Mouse (Mus musculus): ENCODE measurements around the gene Mical2.

Mical2 gene

DNA sequence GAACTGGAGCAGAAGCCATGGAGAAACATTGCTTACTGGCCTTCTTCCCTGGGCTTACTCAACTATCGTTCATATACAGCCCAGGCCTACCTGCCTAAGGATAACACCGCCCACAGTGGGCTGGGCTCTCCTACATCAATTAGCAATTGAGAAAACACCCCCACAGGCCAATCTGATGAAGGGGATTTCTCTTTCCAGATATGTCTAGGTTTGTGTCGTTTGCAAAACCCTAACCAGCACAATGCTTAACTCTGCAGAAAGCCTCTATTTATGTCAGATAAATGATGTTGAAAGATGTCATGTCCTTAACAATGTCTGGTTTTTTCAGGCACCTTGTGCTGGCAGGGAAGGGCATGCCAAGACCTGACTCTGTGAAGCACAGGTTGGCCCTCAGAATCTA, 144.3 kb downstream of the Mical2 start:
- DNase-seq: no peak

DNA sequence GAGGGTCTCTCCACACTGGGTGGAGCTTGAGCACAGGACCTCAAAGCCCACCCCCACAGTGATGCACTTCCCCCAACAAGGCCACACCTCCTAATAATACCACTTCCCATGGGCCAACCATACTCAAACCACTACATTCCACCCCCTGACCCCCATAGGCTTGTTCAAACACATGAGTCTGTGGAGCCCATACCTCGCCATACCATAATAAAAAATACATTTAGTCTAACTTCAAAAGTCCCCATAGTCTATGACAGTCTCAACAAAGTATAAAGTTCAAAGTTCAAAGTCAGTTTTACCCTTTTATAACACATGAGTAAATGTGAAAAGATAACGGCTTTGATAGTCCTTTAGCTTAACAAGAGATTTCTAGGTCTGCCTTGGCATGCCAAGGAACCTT, 145.7 kb downstream of the Mical2 start:
- DNase-seq: no peak

DNA sequence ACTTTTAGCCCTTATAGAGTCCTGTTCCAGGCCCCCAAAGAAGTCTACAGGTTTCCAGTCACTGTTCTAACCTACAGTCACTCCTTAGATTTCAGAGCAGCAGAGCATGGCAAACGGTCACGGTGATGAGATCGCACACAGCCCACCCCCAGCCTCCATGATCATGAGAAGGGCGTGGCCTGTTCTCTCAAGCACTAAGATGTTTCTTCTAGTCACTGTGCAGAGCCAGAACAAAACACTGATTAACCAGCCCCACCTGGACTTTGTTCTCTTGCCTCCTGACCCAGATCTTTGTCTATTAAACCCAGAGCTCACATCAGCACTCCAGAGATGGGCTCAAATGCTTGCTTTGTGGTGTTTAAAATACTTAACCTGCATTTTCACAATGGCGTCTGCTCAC, 148.4 kb downstream of the Mical2 start:
- DNase-seq: no peak

DNA sequence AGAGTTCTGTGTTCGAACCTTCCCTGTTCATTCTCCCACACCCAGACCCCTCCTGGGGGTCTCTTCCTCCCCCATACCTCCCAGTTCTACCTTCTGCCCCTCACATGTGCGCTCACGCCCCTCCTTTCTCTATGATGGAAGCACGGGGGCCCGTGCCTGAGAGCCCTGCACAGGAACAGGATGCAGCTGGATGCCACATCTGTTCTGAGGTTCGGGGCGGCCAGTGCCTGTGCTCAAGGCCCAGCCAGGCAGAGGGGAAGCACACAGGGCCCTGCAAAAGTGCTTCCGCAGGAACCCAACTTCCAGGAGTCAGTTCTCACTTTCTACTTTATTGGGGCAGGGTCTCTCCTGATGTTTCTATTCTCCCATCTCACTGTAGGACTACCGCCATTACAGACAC, 149.4 kb downstream of the Mical2 start:
- no peak for DNase-seq

DNA sequence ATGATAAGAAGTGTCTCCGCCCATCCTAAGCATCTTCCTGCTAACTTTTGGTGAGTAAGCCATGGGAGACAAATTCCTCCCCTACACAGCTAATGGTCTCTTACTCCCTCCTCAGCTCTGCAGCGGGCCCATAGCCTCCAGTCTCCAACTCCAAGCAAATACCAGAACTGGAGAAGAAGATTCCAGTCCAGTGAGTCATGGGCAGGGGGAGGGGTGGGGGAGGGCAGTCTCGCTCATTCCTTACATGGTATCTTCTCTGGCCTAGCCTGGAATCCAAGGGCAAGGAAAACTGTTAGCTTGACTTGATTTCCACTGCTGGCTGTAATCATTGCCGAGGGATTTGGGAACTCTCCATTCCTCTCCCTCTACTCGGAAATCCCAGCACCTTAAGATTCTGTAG, 150.2 kb downstream of the Mical2 start:
- no peak for DNase-seq

DNA sequence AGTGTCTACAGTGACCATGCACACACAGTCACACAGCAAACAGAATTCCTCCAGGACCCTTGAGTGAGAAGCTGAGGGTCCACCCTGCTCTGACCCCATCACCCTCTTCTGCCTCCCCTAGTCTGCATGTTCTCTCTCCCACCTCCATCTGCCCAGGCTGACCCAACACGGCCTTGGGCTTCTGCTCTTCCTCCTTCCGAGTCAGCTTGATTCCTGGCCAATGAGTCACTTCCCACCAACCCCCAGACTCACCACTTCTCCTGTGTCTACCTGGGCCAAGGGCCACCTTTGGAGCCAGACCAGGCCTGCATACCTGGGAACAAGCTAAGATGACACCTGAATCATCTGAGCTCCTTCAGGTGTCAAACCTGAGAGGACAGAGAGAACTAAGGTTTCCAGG, 151.0 kb downstream of the Mical2 start:
- no peak for DNase-seq

DNA sequence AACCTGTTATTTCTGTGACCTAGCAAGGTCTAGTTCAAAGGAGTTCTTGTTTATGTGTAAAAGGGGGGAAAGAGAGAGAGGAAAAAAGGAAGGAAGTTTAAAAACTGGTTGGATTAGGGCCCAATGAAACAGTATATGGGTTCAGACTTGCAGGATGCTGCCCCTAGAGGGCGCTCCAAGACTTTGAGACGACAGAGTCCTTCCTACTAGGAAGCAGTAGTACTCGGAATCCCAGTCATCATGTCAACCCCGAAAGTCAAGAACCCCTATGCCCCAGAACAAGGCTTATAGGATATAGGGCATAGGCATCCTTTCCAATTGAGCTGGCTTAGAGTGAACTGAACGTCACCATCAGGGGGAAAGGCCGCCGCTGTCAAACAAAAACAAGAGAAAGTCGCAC, 151.7 kb downstream of the Mical2 start:
- DNase-seq: peak; percentile 88

DNA sequence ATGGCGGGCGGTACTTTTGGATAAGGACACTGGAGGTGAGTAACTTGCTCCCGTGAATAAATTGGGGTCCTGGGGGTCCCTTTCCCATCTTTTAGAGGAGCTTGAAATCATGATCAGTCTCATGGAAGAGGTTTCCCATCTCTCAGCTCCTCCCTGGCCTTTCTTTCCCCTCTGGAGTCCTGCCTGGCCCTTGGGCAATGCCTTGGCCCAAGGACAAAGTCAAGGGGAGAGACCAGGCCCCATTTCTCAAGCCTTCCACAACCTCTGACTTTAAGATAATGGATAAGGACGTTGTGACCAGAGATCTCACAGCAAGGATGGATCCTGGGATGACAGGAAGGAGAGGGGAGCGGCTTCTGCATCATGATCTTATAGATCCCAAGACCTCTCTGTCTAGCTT, 152.4 kb downstream of the Mical2 start:
- DNase-seq: no peak

DNA sequence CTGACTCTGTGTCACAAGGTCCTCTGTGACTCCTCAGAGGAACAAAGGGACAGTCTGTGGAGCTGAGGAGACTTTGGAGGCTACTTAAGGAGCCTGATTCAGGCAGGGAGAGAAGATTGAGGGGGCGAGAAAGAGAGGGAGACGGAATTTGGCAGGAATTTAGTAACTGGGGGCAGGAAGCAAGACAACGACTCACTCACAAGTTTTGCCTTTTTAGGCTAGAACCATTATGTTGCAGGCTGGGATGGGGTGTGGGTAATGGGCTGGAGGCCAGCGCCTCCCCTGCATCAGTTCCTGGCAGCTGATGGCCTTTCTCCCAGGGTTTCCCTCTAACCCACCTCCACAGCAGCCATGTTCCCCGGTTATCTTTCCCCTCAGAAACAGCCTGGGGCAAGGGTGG, 152.8 kb downstream of the Mical2 start:
- peak; percentile 54 for DNase-seq

DNA sequence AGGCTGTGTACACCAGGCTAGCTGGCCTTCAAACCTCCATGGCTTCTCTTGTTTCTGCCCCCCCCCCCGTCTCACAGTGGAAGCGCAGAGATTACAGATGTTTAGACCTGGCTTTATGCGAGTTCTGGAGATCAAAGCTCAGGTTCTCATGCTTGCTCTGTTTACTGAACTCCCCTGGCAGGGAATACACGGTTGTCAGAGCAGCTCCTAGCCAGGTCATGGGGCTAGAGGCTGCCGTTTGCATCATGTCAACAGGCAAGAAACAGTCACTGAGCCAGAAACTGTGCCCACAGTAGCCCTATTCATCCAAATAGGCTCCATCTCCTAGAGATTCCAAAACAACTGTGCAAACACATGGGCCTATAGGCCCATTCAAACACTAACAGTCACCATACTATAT, 160.9 kb downstream of the Mical2 start:
- DNase-seq: no peak

DNA sequence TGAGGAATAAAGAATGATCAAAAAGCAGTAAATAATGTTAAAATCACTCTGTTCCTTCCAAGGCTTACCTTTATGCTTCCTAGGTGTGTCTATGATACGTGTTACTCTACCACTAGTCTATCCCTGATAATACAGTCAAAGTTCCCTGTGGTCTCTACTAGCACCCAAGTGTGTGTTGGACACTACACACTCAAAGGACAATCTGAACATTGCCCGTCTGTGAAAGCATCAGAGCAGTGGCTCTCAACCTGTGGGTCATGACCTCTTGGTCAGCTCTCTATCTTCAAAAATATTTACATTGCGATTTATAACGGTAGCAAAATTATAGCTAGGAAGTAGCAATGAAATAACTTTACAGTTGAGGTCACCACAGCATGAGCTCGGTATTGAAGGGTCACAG, 162.2 kb downstream of the Mical2 start:
- no peak for DNase-seq

DNA sequence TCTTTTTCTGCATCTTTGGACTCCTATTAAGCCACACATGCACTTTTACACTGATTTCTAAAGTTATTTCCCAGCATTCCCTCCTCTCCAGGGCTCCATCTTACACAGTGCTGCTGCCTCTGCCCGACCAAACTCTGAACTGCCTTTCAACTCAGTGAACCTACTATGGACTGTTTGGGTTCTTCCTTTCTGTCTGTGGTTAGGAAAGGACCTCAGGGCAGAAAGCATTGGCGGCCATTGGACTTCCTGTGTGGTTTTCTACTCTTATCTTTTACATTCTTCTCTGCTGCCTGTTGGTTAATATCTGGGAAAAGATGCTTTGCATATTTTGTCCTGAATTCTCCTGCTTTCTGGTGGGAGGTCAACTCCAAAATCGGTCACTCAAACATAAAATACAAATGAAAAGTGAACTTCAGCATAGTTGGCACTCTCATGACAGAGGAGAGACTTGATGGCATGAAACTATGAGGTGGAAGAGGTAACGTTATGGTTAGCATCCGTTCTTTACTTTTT, 162.8 kb downstream of the Mical2 start:
- no peak for DNase-seq

DNA sequence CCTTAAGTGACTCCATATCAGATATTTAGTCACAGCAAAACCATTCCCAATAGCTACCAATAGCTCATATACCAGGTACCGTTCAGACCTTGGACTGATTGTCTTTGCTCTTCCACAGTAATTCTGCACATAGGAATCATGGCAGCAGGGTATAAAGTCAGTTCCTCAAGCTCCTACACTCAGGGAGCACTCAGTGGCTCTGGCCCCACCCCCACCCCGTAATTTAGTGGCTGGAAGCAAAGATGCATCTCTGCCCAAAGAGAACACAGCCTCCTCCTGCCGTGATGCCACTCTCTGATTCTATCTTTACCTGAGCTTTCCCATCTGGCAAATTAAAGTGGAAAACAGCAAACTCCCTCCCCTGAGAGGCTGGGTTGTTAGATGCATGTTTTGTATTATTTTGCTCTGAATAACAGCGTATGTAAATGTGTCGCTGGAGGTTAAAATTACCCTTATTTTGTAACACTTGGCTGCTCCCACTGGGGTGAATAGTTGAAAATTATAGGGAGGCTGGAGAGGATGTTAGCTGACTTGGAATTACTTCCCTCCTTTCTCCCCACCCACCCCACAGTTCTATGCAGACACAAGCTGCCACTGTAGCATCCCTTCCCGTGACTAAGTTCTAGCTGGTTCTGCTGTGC, 164.1 kb downstream of the Mical2 start:
- no peak for DNase-seq

DNA sequence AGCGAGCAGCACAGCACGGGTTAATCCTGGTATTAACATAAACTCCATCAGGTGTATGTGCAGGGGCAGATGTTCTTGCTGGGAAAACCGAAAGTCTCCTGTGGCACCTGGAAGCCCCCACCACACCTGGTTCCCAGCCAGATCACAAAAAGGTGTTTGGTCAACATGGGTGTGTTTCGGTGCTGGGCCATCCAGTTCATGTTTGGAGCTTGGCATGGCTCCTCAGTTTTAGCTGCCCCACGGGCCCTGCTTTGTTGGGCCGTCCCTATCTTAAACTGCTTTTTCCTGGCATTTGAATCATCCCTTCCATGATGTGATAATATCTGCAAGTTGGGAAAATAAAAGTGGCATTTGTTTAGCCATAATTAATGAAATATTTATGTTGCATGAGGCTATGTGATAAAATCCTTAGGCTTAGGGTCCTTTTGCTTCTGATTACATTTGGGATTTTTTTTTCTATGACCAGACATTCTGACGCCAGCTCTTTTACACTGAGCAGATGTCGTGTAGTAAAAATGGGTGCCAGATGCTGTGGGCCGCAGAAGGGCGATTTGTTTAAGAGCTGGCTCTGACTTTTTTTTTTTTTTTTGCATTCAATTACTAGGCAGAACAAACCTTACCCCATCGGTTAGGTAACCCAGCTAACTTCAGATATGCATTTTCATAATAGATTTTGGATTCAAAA, 164.7 kb downstream of the Mical2 start:
- no peak for DNase-seq

DNA sequence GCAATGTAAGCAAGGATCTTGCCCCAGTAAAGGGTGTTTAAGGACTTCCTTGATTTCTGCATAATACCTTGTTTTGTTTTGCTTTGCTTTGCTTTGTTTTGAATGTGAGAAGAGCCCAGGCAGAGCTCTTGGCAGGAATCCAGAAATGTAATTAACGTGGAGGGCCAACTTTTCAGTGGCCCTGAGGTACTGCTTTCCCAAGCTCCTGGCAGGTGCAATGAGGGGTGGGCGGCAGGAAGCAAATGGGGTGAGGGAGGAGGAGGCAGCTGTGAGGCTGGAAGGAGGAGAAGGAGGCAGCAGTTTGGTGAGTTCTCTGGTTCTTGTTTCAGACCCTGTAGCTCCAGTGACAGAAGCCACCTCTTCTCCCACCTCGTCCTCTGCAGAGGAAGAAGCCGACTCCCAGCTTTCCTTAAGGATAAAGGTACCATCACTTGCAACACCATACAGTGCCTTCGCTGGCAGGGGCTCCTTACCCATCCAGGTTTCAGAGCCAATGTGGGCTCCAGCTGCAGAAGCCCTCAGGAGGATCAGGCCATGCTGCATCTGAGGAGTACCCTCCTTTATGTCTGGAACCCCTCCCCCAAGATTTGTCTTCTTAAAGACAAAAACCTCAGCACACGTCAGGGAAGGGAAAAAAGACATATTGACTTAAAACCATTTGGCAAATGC, 165.4 kb downstream of the Mical2 start:
- no peak for DNase-seq

DNA sequence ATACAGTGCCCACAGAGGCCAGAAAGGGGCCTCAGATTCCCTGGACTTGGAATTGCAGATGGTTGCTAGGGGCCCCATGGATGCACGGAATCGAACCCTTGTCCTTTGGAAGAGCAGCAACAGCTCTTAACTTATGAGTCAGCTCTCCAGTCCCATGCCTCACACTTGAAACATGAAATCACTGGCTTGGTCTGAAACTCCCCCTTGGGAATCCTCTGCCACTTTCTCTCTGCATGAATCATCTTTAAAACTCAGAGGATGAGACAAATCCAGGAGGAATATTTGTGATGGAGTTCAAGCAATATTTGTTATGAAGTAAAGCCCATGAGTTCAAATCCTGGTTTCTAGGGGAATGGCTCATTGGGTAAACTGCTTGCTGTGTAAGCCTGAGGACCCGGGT, 172.1 kb downstream of the Mical2 start:
- DNase-seq: no peak

DNA sequence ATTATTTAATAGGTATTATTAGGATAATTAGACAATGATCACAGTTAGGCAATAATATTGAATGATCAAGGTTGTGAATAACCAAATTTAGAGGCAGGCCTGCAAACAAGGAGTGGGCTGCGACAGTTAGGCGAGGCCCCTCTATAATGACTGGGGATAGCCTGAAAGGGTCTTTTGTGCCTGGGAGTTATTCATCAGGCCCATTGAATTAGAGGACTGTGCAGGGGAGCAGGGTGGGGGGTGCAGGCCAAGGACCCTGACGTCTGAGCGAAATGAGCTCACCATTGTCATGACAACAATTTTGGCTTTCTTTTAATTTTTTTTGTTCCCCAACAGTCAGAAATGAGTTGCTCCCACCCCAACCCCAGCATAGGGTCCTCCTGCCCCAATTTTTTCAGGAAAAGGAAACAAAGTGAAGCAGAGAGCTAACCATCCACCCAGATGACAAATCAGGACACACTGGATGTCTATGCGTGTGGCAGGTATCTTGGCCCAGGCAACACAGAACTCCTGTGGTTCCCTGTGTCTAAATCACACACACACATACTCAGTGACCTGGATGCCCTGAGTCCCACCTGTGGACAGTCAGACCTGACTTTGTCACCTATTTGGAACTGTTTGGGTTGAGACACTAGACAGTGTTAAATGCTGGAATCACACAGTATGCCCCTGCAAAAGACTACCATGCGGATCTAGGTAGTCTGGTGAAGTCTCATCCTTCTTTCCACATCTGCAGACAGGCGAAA, 173.9 kb downstream of the Mical2 start:
- no peak for DNase-seq

DNA sequence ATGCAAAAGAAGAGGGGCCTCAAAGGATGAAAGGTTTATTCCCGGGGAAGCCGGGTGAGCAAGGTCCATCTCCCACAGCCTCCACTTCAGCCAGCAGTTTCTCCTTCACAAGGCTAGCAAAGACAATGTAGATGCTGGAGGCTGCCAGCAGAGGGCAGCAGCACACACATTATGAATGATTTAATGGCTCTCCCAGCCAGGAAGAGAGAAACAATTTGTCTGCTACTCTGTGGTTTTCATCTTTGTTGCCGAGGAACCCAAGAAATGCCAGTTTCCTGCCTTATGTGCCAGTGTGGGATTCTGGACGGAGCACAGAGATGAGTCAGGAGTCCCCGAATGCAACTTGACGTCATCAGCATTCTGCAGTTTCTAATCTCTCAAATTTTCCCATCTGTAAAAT, 174.5 kb downstream of the Mical2 start:
- peak; percentile 81 for DNase-seq

DNA sequence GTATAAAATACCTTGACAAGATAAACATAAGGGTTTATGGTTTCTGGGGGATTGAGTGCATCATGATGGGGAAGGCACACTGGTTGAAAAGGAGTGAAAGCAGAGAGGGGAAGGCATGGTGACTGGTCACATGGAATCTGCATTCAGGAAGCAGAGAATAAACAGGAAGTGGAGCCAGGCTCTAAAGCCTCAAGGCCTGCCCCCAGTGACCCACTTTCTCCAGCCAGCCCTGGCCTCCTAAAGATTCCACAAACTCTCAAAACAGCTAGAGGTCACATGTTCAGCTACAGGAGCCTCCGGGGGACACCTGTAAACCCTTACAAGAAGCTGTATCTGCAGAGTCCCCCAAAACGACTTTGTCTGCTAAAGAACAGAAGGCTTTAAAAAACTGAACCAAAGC, 179.4 kb downstream of the Mical2 start:
- no peak for DNase-seq

DNA sequence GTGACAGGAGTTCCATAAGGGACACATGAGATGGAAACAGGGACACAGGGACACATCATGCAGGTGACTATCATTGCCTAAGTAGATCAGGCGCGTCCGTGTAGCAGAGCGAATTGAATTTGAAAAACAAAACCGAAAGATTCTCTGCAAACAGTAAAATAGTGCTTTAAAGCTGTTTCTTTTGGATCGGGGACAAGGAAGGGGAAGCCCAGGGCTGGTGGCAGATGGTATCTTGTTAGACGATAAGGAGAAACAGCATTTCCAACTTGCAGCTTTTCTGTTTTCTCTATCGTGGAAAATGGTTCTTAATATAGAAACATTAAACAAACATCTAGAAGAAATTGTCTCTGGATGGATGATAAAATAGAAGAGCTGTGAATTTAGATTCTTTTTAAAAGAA, 179.9 kb downstream of the Mical2 start:
- no peak for DNase-seq

DNA sequence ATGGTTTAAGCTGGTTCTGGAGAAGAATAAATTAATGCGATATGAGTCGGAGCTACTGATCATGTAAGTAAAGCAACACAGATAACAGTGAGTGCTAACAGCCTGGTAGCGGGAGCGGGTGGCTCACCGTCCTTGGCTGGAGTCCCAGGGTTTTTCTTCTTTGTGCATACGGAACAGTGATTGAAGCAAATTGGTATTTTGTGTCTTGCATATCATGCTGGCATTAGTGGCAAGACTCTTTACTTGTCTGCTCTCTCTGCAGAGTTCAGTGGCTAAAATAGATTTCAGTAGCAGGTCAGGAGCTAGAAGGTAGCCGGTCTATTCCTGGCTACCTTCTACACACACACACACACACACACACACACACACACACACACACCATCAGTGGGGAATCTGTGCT, 181.9 kb downstream of the Mical2 start:
- DNase-seq: no peak

DNA sequence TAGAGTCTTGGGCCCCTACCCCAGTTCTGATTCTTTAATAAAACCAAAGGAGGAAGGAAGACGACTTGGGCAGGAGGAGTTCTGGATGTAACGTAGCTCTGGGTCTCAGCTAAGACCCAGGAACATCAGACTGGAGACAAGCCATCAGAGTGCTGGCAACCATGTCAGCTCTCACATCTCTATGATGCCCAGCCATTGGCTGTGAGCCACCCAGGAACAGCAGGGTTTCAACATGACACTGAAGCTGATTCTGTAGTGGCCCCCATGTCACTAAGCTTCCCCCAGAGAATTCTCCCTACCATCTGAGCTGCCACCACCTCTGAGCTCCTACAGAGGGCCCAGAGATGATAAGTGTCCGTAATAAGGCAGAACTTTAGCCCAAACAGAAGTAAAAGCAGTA, 184.3 kb downstream of the Mical2 start:
- no peak for DNase-seq

DNA sequence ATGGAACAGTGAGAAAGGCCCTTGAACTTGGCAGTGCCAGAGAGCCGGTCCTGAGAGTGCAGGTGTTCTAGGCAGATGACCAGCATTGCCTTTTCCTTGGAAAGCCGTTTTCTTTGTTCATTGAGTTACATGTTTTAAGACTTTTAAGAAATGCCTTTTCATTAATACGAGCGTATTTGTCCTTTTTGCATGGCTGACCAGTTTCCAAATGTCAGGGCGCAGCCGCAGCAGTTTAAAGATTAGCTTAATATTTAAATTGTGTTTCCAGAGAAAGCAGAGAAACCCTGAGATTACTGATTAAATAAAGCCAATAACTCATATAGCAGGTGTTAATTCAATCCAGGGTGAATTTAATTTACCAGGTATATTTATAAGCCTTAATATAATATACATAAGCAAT, 187.6 kb downstream of the Mical2 start:
- DNase-seq: no peak

DNA sequence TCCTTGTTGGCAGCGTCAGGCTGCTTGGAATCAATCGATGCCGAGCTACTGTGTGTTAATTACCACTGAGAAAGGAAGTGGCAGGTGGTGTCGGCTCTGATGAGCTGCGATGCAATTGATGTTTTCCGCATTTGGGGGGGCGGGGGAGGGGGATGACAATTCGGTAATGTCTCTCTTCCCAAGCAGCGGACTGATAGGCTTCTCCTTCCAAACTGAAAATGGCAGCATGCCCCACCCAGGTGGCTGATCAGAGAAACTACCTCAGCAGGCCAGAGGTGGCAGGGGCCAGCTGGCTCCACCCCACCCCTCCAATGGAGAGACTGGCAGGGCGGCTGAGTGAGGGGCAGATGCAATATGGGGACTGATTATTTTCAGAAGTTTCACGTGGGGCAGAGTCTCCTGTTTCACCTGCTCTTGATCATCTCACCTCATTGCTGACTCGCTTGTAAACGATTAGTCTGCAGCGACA, 190.4 kb downstream of the Mical2 start:
- no peak for DNase-seq

Data from right cerebral cortex, postnatal 14 days (tissue).